Mouse (Mus musculus): ENCODE measurements around the gene Arrdc2. TPM values are rescaled to one million over a fixed set of nuclear protein-coding genes. Genes with fewer than 3 reads are reported as not detected.

Arrdc2 gene
- polyA plus RNA-seq, 1 experiment from 2014 or later, result 4.3 TPM

GRCm38 (mm10) chr8:70801830-70802229 is 37.7 kb downstream of the Arrdc2 start:
- no peak overlapping the region for H3K9ac ChIP-seq
- H3K4me1 ChIP-seq (ENCODE audit: insufficient read depth), result peaks cover 9% of the 10 kb centered on the region; the same call in 1 of the 2 replicates
- peaks cover 37% of the 10 kb centered on the region for H3K27me3 ChIP-seq (ENCODE audit: insufficient read depth, low read length)
- no peak overlapping the region for H3K4me2 ChIP-seq
- H3K36me3 ChIP-seq (ENCODE audit: insufficient read depth), result no peaks in the 10 kb centered on the region
- no peak overlapping the region for H3K27ac ChIP-seq (ENCODE audit: low read depth)
- no peaks in the 10 kb centered on the region for H3K9me3 ChIP-seq (ENCODE audit: low read depth, low read length)
- 71% methylated on average over 1 of the region's 1 CpGs for WGBS
- TF ChIP-seq CTCF (IDR thresholded peaks at IDR 0.05; ENCODE audit: low read depth), result no peak
- ATAC-seq (ENCODE audit: insufficient read depth) (no peak), DNase-seq (no peak)
- H3K4me3 ChIP-seq (ENCODE audit: low read depth, low read length), result no peak overlapping the region

- Histone ChIP-seq H3K27me3 (ENCODE audit: insufficient read depth, low read length) (peaks cover 37% of the 10 kb centered on the region), H3K4me3 (ENCODE audit: low read depth, low read length) (no peak overlapping the region), H3K36me3 (ENCODE audit: insufficient read depth) (no peaks in the 10 kb centered on the region), H3K9me3 (ENCODE audit: low read depth, low read length) (no peaks in the 10 kb centered on the region), H3K4me2 (no peak overlapping the region), H3K4me1 (ENCODE audit: insufficient read depth) (peaks cover 9% of the 10 kb centered on the region; the same call in 1 of the 2 replicates), H3K9ac (no peak overlapping the region), H3K27ac (ENCODE audit: low read depth) (no peak overlapping the region)
- DNase-seq, result no peak
- WGBS, result 17% methylated on average over 14 of the region's 15 CpGs
- TF ChIP-seq CTCF (IDR thresholded peaks at IDR 0.05; ENCODE audit: low read depth), result no peak
- ATAC-seq (ENCODE audit: insufficient read depth), result no peak
Observed at GRCm38 (mm10) chr8:70801156-70801555, 38.4 kb downstream of the Arrdc2 start.

GRCm38 (mm10) chr8:70800648-70801047 is 38.9 kb downstream of the Arrdc2 start:
- H3K9ac ChIP-seq, result no peak overlapping the region
- DNase-seq (no peak), ATAC-seq (ENCODE audit: insufficient read depth) (no peak)
- no peak overlapping the region for H3K4me2 ChIP-seq
- peaks cover 37% of the 10 kb centered on the region for H3K27me3 ChIP-seq (ENCODE audit: insufficient read depth, low read length)
- H3K4me1 ChIP-seq (ENCODE audit: insufficient read depth), result peaks cover 9% of the 10 kb centered on the region; the same call in 1 of the 2 replicates
- H3K4me3 ChIP-seq (ENCODE audit: low read depth, low read length), result no peak overlapping the region
- no peaks in the 10 kb centered on the region for H3K9me3 ChIP-seq (ENCODE audit: low read depth, low read length)
- H3K36me3 ChIP-seq (ENCODE audit: insufficient read depth), result no peaks in the 10 kb centered on the region
- H3K27ac ChIP-seq (ENCODE audit: low read depth), result no peak overlapping the region
- WGBS, result 59% methylated on average over 10 of the region's 10 CpGs
- no peak for TF ChIP-seq CTCF (IDR thresholded peaks at IDR 0.05; ENCODE audit: low read depth)

GRCm38 (mm10) chr8:70798281-70798680 is 41.2 kb downstream of the Arrdc2 start:
- peak overlapping the region; percentile 52 for H3K4me3 ChIP-seq (ENCODE audit: low read depth, low read length)

GRCm38 (mm10) chr8:70797081-70798070 is 42.1 kb downstream of the Arrdc2 start:
- Histone ChIP-seq H3K9ac (peak overlapping the region; percentile 50), H3K27me3 (ENCODE audit: insufficient read depth, low read length) (peaks cover 23% of the 10 kb centered on the region), H3K36me3 (ENCODE audit: insufficient read depth) (no peaks in the 10 kb centered on the region), H3K4me3 (ENCODE audit: low read depth, low read length) (peak overlapping the region; percentile 52), H3K4me1 (ENCODE audit: insufficient read depth) (peaks cover 8% of the 10 kb centered on the region), H3K27ac (ENCODE audit: low read depth) (no peak overlapping the region), H3K9me3 (ENCODE audit: low read depth, low read length) (no peaks in the 10 kb centered on the region), H3K4me2 (peak overlapping the region; percentile 91)
- DNase-seq (peak; percentile 93), ATAC-seq (ENCODE audit: insufficient read depth) (peak; percentile 84)
- under 1% methylated on average over 56 of the region's 57 CpGs for WGBS
- no peak for TF ChIP-seq CTCF (IDR thresholded peaks at IDR 0.05; ENCODE audit: low read depth)

More at GRCm38 (mm10) chr8:70798281-70798680, 41.2 kb downstream of the Arrdc2 start:
- ATAC-seq (ENCODE audit: insufficient read depth) (no peak), DNase-seq (peak; percentile 27)
- peak overlapping the region; percentile 91 for H3K4me2 ChIP-seq
- WGBS, result 9% methylated on average over 15 of the region's 15 CpGs
- H3K4me1 ChIP-seq (ENCODE audit: insufficient read depth), result 0 out of 2 replicates have a peak, but pooled peaks cover 4% of the 10 kb centered on the region
- no peak overlapping the region for H3K9ac ChIP-seq
- TF ChIP-seq CTCF (IDR thresholded peaks at IDR 0.05; ENCODE audit: low read depth), result no peak
- no peak overlapping the region for H3K27ac ChIP-seq (ENCODE audit: low read depth)
- peaks cover 25% of the 10 kb centered on the region for H3K27me3 ChIP-seq (ENCODE audit: insufficient read depth, low read length)
- H3K9me3 ChIP-seq (ENCODE audit: low read depth, low read length), result no peaks in the 10 kb centered on the region
- H3K36me3 ChIP-seq (ENCODE audit: insufficient read depth), result no peaks in the 10 kb centered on the region

GRCm38 (mm10) chr8:70796403-70797080 is 43.0 kb downstream of the Arrdc2 start:
- Histone ChIP-seq H3K4me2 (peak overlapping the region; percentile 91), H3K4me3 (ENCODE audit: low read depth, low read length) (peak overlapping the region; percentile 52), H3K27ac (ENCODE audit: low read depth) (no peak overlapping the region), H3K27me3 (ENCODE audit: insufficient read depth, low read length) (peaks cover 23% of the 10 kb centered on the region), H3K36me3 (ENCODE audit: insufficient read depth) (no peaks in the 10 kb centered on the region), H3K9me3 (ENCODE audit: low read depth, low read length) (no peaks in the 10 kb centered on the region), H3K4me1 (ENCODE audit: insufficient read depth) (peaks cover 8% of the 10 kb centered on the region), H3K9ac (peak overlapping the region; percentile 40)
- ATAC-seq (ENCODE audit: insufficient read depth) (peak; percentile 1; the same call in 1 of the 2 replicates), DNase-seq (no peak)
- TF ChIP-seq CTCF (IDR thresholded peaks at IDR 0.05; ENCODE audit: low read depth), result no peak
- WGBS, result 3% methylated on average over 46 of the region's 54 CpGs

GRCm38 (mm10) chr8:70795370-70795769 is 44.1 kb downstream of the Arrdc2 start:
- no peak for ATAC-seq (ENCODE audit: insufficient read depth)
- H3K4me2 ChIP-seq, result no peak overlapping the region
- H3K4me1 ChIP-seq (ENCODE audit: insufficient read depth), result peaks cover 13% of the 10 kb centered on the region
- no peak; the same call in 1 of the 2 replicates for TF ChIP-seq CTCF (IDR thresholded peaks at IDR 0.05; ENCODE audit: low read depth)
- H3K36me3 ChIP-seq (ENCODE audit: insufficient read depth), result no peaks in the 10 kb centered on the region
- no peak overlapping the region for H3K4me3 ChIP-seq (ENCODE audit: low read depth, low read length)
- no peaks in the 10 kb centered on the region for H3K9me3 ChIP-seq (ENCODE audit: low read depth, low read length)
- 89% methylated on average over 2 of the region's 2 CpGs for WGBS
- no peak overlapping the region for H3K9ac ChIP-seq
- peaks cover 23% of the 10 kb centered on the region for H3K27me3 ChIP-seq (ENCODE audit: insufficient read depth, low read length)
- H3K27ac ChIP-seq (ENCODE audit: low read depth), result no peak overlapping the region
- DNase-seq, result no peak
